Comparison of ENCODE assay signal across 8 mouse cellular contexts in the genomic region with DNA sequence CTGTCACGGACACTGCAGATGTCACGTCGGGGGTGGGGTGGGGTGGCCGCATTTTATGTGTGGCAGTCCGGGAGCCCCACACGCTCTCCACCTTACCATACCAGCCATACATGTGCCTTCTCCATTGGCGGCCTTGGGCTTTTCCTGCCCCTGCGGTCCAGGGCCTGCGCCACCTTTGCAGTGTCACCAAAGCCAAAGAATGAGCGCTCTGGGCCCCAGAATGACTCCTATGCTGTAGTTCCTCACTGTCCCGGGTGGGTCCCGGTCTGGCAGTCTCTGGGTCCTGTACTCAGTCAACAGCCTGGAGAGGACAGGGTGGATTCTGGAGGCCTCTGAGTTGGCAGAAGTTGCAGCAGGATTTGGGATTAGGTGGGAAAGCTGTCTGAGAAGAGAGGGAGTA. TPM values are rescaled to one million over a fixed set of nuclear protein-coding genes. Genes with fewer than 3 reads are reported as not detected.
DNase-seq lines count a peak whose midpoint lies in the region; ATAC-seq and TF ChIP-seq lines count a peak whose summit lies in the region.

A gene (minus strand): TSS at position 155 of the 400 bp plus-strand sequence.

- no peak within 1 kb of the TSS for H3K27ac ChIP-seq in heart, embryonic 16.5 days (ENCODE audit: low read length)
- no peak within 1 kb of the TSS for H3K27ac ChIP-seq in brown adipose tissue, adult 24 weeks (replicated peaks; ENCODE audit: low read depth, low read length)
- H3K27ac ChIP-seq in hindbrain, embryonic 15.5 days (replicated peaks), result no peak within 1 kb of the TSS
- no peak within 1 kb of the TSS for H3K27ac ChIP-seq in liver, postnatal 0 days (ENCODE audit: low read depth)

- peak within 1 kb of the TSS; percentile 55 for H3K4me3 ChIP-seq in heart, embryonic 16.5 days (ENCODE audit: low read length)
- H3K4me3 ChIP-seq in brown adipose tissue, adult 24 weeks (ENCODE audit: insufficient read depth, low read depth, low read length), result peak within 1 kb of the TSS; percentile 45
- peak within 1 kb of the TSS; percentile 50 for H3K4me3 ChIP-seq in hindbrain, embryonic 15.5 days
- peak within 1 kb of the TSS; percentile 31 for H3K4me3 ChIP-seq in liver, postnatal 0 days (ENCODE audit: low read depth, low read length)

- no peaks in the 10 kb centered on the region for H3K36me3 ChIP-seq in heart, embryonic 16.5 days (ENCODE audit: control insufficient read depth, insufficient read depth)
- no peaks in the 10 kb centered on the region for H3K36me3 ChIP-seq in hindbrain, embryonic 15.5 days
- H3K36me3 ChIP-seq in liver, postnatal 0 days (replicated peaks; ENCODE audit: insufficient read depth, low read length), result no peaks in the 10 kb centered on the region

- peak within 1 kb of the TSS; percentile 78 for H3K4me2 ChIP-seq in heart, embryonic 16.5 days (ENCODE audit: low read depth, low read length)
- peak within 1 kb of the TSS; percentile 95 for H3K4me2 ChIP-seq in hindbrain, embryonic 15.5 days
- H3K4me2 ChIP-seq in liver, postnatal 0 days (ENCODE audit: low read depth, low read length), result peak within 1 kb of the TSS; percentile 67

- DNase-seq in heart, adult 8-10 months (ENCODE audit: low spot score), result no peak
- DNase-seq in liver, postnatal 0 days, result no peak
- no peak for DNase-seq in adrenal gland, postnatal 4 days (ENCODE audit: low spot score in 2 of 2)
- DNase-seq in thymus, postnatal 25 days, result no peak

- peaks cover 8% of the 10 kb centered on the region; the same call in 1 of the 2 replicates for H3K4me1 ChIP-seq in heart, embryonic 16.5 days (ENCODE audit: control insufficient read depth, insufficient read depth, low read length)
- H3K4me1 ChIP-seq in brown adipose tissue, adult 24 weeks (ENCODE audit: control insufficient read depth, insufficient read depth, insufficient read length, low read length), result no peaks in the 10 kb centered on the region
- H3K4me1 ChIP-seq in hindbrain, embryonic 15.5 days (replicated peaks), result peaks cover 19% of the 10 kb centered on the region
- peaks cover 3% of the 10 kb centered on the region for H3K4me1 ChIP-seq in liver, postnatal 0 days (ENCODE audit: insufficient read depth)

- H3K9me3 ChIP-seq in heart, embryonic 16.5 days (replicated peaks; ENCODE audit: control insufficient read depth, low read length), result peaks cover 11% of the 10 kb centered on the region
- H3K9me3 ChIP-seq in hindbrain, embryonic 15.5 days, result no peaks in the 10 kb centered on the region
- H3K9me3 ChIP-seq in liver, postnatal 0 days (ENCODE audit: low read length), result no peaks in the 10 kb centered on the region

- H3K27me3 ChIP-seq in heart, embryonic 16.5 days (ENCODE audit: control insufficient read depth, insufficient read depth, low read length), result peaks cover 82% of the 10 kb centered on the region
- peaks cover 57% of the 10 kb centered on the region for H3K27me3 ChIP-seq in hindbrain, embryonic 15.5 days
- peaks cover 64% of the 10 kb centered on the region for H3K27me3 ChIP-seq in liver, postnatal 0 days (ENCODE audit: insufficient read depth, low read length)

- peak within 1 kb of the TSS; percentile 54; the same call in 1 of the 2 replicates for H3K9ac ChIP-seq in heart, embryonic 16.5 days (ENCODE audit: low read length)
- peak within 1 kb of the TSS; percentile 44 for H3K9ac ChIP-seq in hindbrain, embryonic 15.5 days
- no peak within 1 kb of the TSS for H3K9ac ChIP-seq in liver, postnatal 0 days (replicated peaks)

- ATAC-seq in heart, embryonic 16.5 days (replicated peaks; ENCODE audit: extremely low read depth, insufficient read depth, low FRiP score), result no peak
- no peak; the same call in 1 of the 2 replicates for ATAC-seq in hindbrain, embryonic 15.5 days (ENCODE audit: low FRiP score, low read depth)
- no peak for ATAC-seq in liver, postnatal 0 days
- no peak for ATAC-seq in frontal cortex, adult (ENCODE audit: low TSS enrichment)

- TF ChIP-seq EP300 in liver, postnatal 0 days (IDR thresholded peaks at IDR 0.05; ENCODE audit: low read depth), result no peak

- TF ChIP-seq CTCF in liver, postnatal 0 days (IDR thresholded peaks at IDR 0.05; ENCODE audit: low read depth), result no peak

- WGBS in heart, embryonic 16.5 days, result 19% methylated on average over 12 of the region's 12 CpGs
- 18% methylated on average over 12 of the region's 12 CpGs for WGBS in hindbrain, embryonic 15.5 days
- WGBS in liver, postnatal 0 days (ENCODE audit: insufficient replicate concordance), result 14% methylated on average over 12 of the region's 12 CpGs

RNA-seq across cellular contexts. Expression of the gene that starts here (rescaled TPM):
- polyA plus RNA-seq in heart, embryonic 16.5 days (2015; fragmentation: Nextera tagmentation; extraction: Ambion mirVana), result 0.17 and 0.22 TPM in 2 replicates
- not detected for total RNA-seq in heart, adult 8-10 months (2022)
- polyA plus RNA-seq in brown adipose tissue, adult 24 weeks (2012; ENCODE audit: insufficient read depth, insufficient read length, missing spikeins), result not detected in 2 replicates
- polyA plus RNA-seq in hindbrain, embryonic 15.5 days (2015; fragmentation: Nextera tagmentation; extraction: Ambion mirVana), result 1.8 and 1.9 TPM in 2 replicates
- 0.07 TPM in 1 of 2 replicates, not detected in the other for polyA plus RNA-seq in liver, postnatal 0 days (2015; fragmentation: Nextera tagmentation; extraction: Ambion mirVana)
- total RNA-seq in adrenal gland, postnatal 4 days (2021), result under 1 TPM; 0.25 to 0.48 TPM
